8 mouse cellular contexts compared by ENCODE assay signal in the genomic region with DNA sequence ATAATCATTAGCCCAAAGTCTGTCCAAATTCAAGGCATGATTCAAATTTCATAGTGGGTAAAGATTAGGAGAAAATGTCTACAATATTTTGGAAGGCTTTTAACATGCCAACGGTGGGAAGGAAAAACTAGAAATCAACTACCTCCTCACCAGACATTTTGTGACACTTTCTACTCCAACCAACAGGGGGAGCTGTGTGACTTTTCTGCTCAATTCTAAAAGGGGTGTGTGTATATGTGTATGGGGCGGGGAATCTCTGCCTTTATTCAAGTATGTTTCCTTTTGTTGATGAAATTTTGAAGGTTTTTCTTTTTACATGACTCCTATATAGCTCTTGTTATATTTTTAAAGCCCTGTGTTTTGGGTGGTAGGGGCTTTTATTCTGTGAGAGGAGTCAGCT.
DNase-seq lines count a peak whose midpoint lies in the region; ATAC-seq and TF ChIP-seq lines count a peak whose summit lies in the region.

No protein-coding gene starts in this region.

- no peaks in the 10 kb centered on the region for H3K36me3 ChIP-seq in kidney, embryonic 15.5 days
- H3K36me3 ChIP-seq in liver, embryonic 14.5 days (replicated peaks; ENCODE audit: control insufficient read depth, insufficient read depth, low read depth), result no peaks in the 10 kb centered on the region

- H3K27ac ChIP-seq in kidney, embryonic 15.5 days, result no peak overlapping the region
- H3K27ac ChIP-seq in liver, embryonic 14.5 days, result no peak overlapping the region

- peak; percentile 44 for TF ChIP-seq CTCF in liver, embryonic 14.5 days (IDR thresholded peaks at IDR 0.05; ENCODE audit: low read depth)

- no peak overlapping the region for H3K4me2 ChIP-seq in kidney, embryonic 15.5 days
- H3K4me2 ChIP-seq in liver, embryonic 14.5 days (ENCODE audit: low read depth), result no peak overlapping the region

- H3K4me3 ChIP-seq in kidney, embryonic 15.5 days (replicated peaks), result no peak overlapping the region
- no peak overlapping the region for H3K4me3 ChIP-seq in liver, embryonic 14.5 days (ENCODE audit: insufficient read depth in 1 of 2, low read depth in 2 of 2, low read length in 2 of 2)

- no peaks in the 10 kb centered on the region for H3K9me3 ChIP-seq in kidney, embryonic 15.5 days (replicated peaks)
- no peaks in the 10 kb centered on the region for H3K9me3 ChIP-seq in liver, embryonic 14.5 days (ENCODE audit: control insufficient read depth, low read length)

- no peak for ATAC-seq in kidney, embryonic 15.5 days (replicated peaks; ENCODE audit: low FRiP score)
- ATAC-seq in liver, embryonic 14.5 days (ENCODE audit: insufficient read depth), result no peak

- WGBS in kidney, embryonic 15.5 days, result 50% methylated on average over 2 of the region's 2 CpGs
- WGBS in liver, embryonic 14.5 days (ENCODE audit: insufficient replicate concordance), result 29% methylated on average over 2 of the region's 2 CpGs

- H3K4me1 ChIP-seq in kidney, embryonic 15.5 days, result no peaks in the 10 kb centered on the region
- H3K4me1 ChIP-seq in liver, embryonic 14.5 days (replicated peaks; ENCODE audit: control insufficient read depth in 2 of 2, insufficient read depth in 2 of 2, low read length in 1 of 2), result no peaks in the 10 kb centered on the region

- H3K27me3 ChIP-seq in kidney, embryonic 15.5 days, result no peaks in the 10 kb centered on the region; the same call in 1 of the 2 replicates
- H3K27me3 ChIP-seq in liver, embryonic 14.5 days (ENCODE audit: control insufficient read depth, insufficient read depth, low read length), result no peaks in the 10 kb centered on the region

- no peak overlapping the region for H3K9ac ChIP-seq in kidney, embryonic 15.5 days
- H3K9ac ChIP-seq in liver, embryonic 14.5 days (replicated peaks), result no peak overlapping the region

- no peak for TF ChIP-seq EP300 in liver, embryonic 14.5 days (IDR thresholded peaks at IDR 0.05; ENCODE audit: low read depth)

- DNase-seq in kidney, adult 18-20 months, result peak; percentile 46
- DNase-seq in B cell, adult 2 months, result peak; percentile 46 to 50
- DNase-seq in NIH3T3 (ENCODE audit: low read depth), result peak; percentile 81
- DNase-seq in embryo, embryonic 11.5 days (ENCODE audit: low read depth, low spot score), result peak; percentile 44
- DNase-seq in liver, embryonic 14.5 days (ENCODE audit: low read depth in 3 of 3, low spot score in 3 of 3), result no peak
- no peak for DNase-seq in thymus, postnatal 0 days (ENCODE audit: low spot score)
- DNase-seq in T-cell, adult 2 months (ENCODE audit: low spot score), result no peak

Comparison
In these comparisons a context has a peak if more than half of its experiments do, and no peak if none do; other contexts are left out.
1. DNase-seq: peak in kidney, adult 18-20 months (single experiment), B cell, adult 2 months (2 of 2), NIH3T3 (single experiment) and embryo, embryonic 11.5 days (single experiment); none in liver, embryonic 14.5 days (0 of 3), thymus, postnatal 0 days (single experiment) and T-cell, adult 2 months (single experiment).